Comparison of ENCODE assay signal across 16 mouse cellular contexts in genomic region chr10:121059043-121060003, GRCm38 (mm10). TPM values are rescaled to one million over a fixed set of nuclear protein-coding genes. Genes with fewer than 3 reads are reported as not detected.
DNase-seq lines count a peak whose midpoint lies in the region; ATAC-seq and TF ChIP-seq lines count a peak whose summit lies in the region.
"Had no signal": no experiment of that assay in that cellular context is flagged by ENCODE, and none has a peak within 500 bp of the region (broad histone marks: within the 10 kb centered on the region; RNA-seq: fewer than 3 reads in every experiment).

No protein-coding gene starts in this region.

- no peaks in the 10 kb centered on the region for H3K9me3 ChIP-seq in intestine, embryonic 16.5 days (ENCODE audit: control insufficient read depth, low read length)
- H3K9me3 ChIP-seq in liver, embryonic 15.5 days (replicated peaks): no peaks in the 10 kb centered on the region
- H3K9me3 ChIP-seq: forebrain, embryonic 13.5 days; heart, embryonic 15.5 days; neural tube, embryonic 15.5 days had no signal

- peak; percentile 100 for ATAC-seq in intestine, embryonic 16.5 days
- ATAC-seq in liver, embryonic 15.5 days (ENCODE audit: insufficient read depth): peak; percentile 93
- ATAC-seq: forebrain, embryonic 13.5 days had no signal

- 57% methylated on average over 23 of the region's 23 CpGs for WGBS in intestine, embryonic 16.5 days
- 67% methylated on average over 23 of the region's 23 CpGs for WGBS in liver, embryonic 15.5 days (ENCODE audit: insufficient replicate concordance)
- whole genome bisulfite sequencing in heart, adult 2 months: 80% methylated on average over 23 of the region's 23 CpGs

- peak; percentile 8 to 21 for DNase-seq in adrenal gland, postnatal 36 days
- no peak for DNase-seq in adrenal gland, adult 8-10 months
- peak; percentile 63 for DNase-seq in kidney, postnatal 14 days
- DNase-seq in cerebellum, adult 11-12 months: no peak
- DNase-seq in heart, adult 2 months: no peak
- DNase-seq in cerebellum, adult 11 months: no peak
- DNase-seq: cerebellum, adult 2 months; gastrocnemius, adult 2 months; right cerebral cortex, adult 18-20 months; thymus, postnatal 4 days had no signal

- intact Hi-C loops in heart, adult 2 months (cut with DNase I): no loop called here

- peak overlapping the region; percentile 30; the same call in 1 of the 2 replicates for H3K27ac ChIP-seq in intestine, embryonic 16.5 days (ENCODE audit: low read length)
- H3K27ac ChIP-seq in liver, embryonic 15.5 days (replicated peaks): peak overlapping the region; percentile 69
- no peak overlapping the region for H3K27ac ChIP-seq in heart, adult 2 months
- H3K27ac ChIP-seq: forebrain, embryonic 13.5 days; gastrocnemius, adult 2 months; heart, embryonic 15.5 days; neural tube, embryonic 15.5 days had no signal

- H3K4me2 ChIP-seq in intestine, embryonic 16.5 days (ENCODE audit: low read depth, low read length): no peak overlapping the region; the same call in 1 of the 2 replicates
- no peak overlapping the region for H3K4me2 ChIP-seq in liver, embryonic 15.5 days
- H3K4me2 ChIP-seq: forebrain, embryonic 13.5 days; heart, embryonic 15.5 days; neural tube, embryonic 15.5 days had no signal

- TF ChIP-seq POLR2A in heart, adult 2 months (IDR thresholded peaks at IDR 0.05; ENCODE audit: insufficient read depth, low read depth, low read length): no peak

- no peaks in the 10 kb centered on the region for H3K79me2 ChIP-seq in heart, adult 2 months (replicated peaks; ENCODE audit: control insufficient read depth, insufficient read depth, low read length)

- no peak for TF ChIP-seq CTCF in heart, adult 2 months (IDR thresholded peaks at IDR 0.05)

- peaks cover 13% of the 10 kb centered on the region for H3K4me1 ChIP-seq in intestine, embryonic 16.5 days (ENCODE audit: control insufficient read depth, insufficient read depth, low read length)
- H3K4me1 ChIP-seq in liver, embryonic 15.5 days (replicated peaks): no peaks in the 10 kb centered on the region
- H3K4me1 ChIP-seq in heart, adult 2 months (ENCODE audit: control insufficient read depth, insufficient read depth, low read length): peaks cover 2% of the 10 kb centered on the region; the same call in 1 of the 2 replicates

- no peaks in the 10 kb centered on the region for H3K27me3 ChIP-seq in intestine, embryonic 16.5 days (replicated peaks; ENCODE audit: control insufficient read depth, insufficient read depth, low read length)
- H3K27me3 ChIP-seq in liver, embryonic 15.5 days: no peaks in the 10 kb centered on the region
- no peaks in the 10 kb centered on the region for H3K27me3 ChIP-seq in heart, adult 2 months (ENCODE audit: control insufficient read depth, insufficient read depth, low read length)
- H3K27me3 ChIP-seq: heart, embryonic 15.5 days; neural tube, embryonic 15.5 days had no signal

- peak overlapping the region; percentile 44; the same call in 1 of the 2 replicates for H3K9ac ChIP-seq in intestine, embryonic 16.5 days (ENCODE audit: low read depth, low read length)
- H3K9ac ChIP-seq in liver, embryonic 15.5 days: no peak overlapping the region
- no peak overlapping the region for H3K9ac ChIP-seq in heart, adult 2 months (ENCODE audit: low read depth, low read length)
- H3K9ac ChIP-seq: forebrain, embryonic 13.5 days; heart, embryonic 15.5 days; neural tube, embryonic 15.5 days had no signal

- no peaks in the 10 kb centered on the region for H3K36me3 ChIP-seq in intestine, embryonic 16.5 days (ENCODE audit: control insufficient read depth, insufficient read depth, low read length)
- no peaks in the 10 kb centered on the region for H3K36me3 ChIP-seq in liver, embryonic 15.5 days (replicated peaks)
- H3K36me3 ChIP-seq in heart, adult 2 months (ENCODE audit: control insufficient read depth, insufficient read depth, low read length): no peaks in the 10 kb centered on the region
- H3K36me3 ChIP-seq: G1E; heart, embryonic 15.5 days; neural tube, embryonic 15.5 days had no signal

- no peak for TF ChIP-seq EP300 in heart, adult 2 months (IDR thresholded peaks at IDR 0.05; ENCODE audit: insufficient read depth, low read depth, low read length)

- no peak overlapping the region for H3K4me3 ChIP-seq in intestine, embryonic 16.5 days (ENCODE audit: low read length)
- H3K4me3 ChIP-seq in liver, embryonic 15.5 days (replicated peaks): no peak overlapping the region
- H3K4me3 ChIP-seq in heart, adult 2 months: no peak overlapping the region
- H3K4me3 ChIP-seq: forebrain, embryonic 13.5 days; gastrocnemius, adult 2 months; heart, embryonic 15.5 days; neural tube, embryonic 15.5 days had no signal

RNA-seq across cellular contexts. Expression of gene Wif1, which starts 25.6 kb away (rescaled TPM):
- total RNA-seq in adrenal gland, postnatal 36 days (2021): under 1 TPM in 1 of 2 experiments, not detected in 1; 0.20 TPM
- under 1 TPM in 1 of 4 experiments, not detected in 3; 0.24 TPM for total RNA-seq in adrenal gland, adult 8-10 months (2022)
- 0.51 and 0.57 TPM in 2 replicates for polyA plus RNA-seq in intestine, embryonic 16.5 days (2015; fragmentation: Nextera tagmentation; extraction: Ambion mirVana)
- 1.1 and 1.4 TPM in 2 replicates for polyA plus RNA-seq in liver, embryonic 15.5 days (2015; fragmentation: Nextera tagmentation; extraction: Ambion mirVana)
- 1 to 10 TPM; 2.0 to 2.4 TPM for total RNA-seq in heart, adult 2 months (2021)
- polyA plus RNA-seq in heart, adult 2 months (2012; rRNA removed): 8.6 and 12.8 TPM in 2 replicates
- total RNA-seq: G1E had no signal
- polyA plus RNA-seq: G1E had no signal

Comparison
In these comparisons a context has a peak if more than half of its experiments do, and no peak if none do; other contexts are left out.
1. DNase-seq: peak in adrenal gland, postnatal 36 days (2 of 2) and kidney, postnatal 14 days (single experiment); none in adrenal gland, adult 8-10 months (single experiment), cerebellum, adult 11-12 months (single experiment), heart, adult 2 months (0 of 2) and cerebellum, adult 11 months (single experiment).